Mouse (Mus musculus): Measurements from ENCODE around the gene Cyp4v3.
"Not testable (repeated sequence)": the region's sequence is repeated elsewhere in the genome, so short reads cannot be mapped to it uniquely, and the experiment has no call there.

The Cyp4v3 gene

DNA sequence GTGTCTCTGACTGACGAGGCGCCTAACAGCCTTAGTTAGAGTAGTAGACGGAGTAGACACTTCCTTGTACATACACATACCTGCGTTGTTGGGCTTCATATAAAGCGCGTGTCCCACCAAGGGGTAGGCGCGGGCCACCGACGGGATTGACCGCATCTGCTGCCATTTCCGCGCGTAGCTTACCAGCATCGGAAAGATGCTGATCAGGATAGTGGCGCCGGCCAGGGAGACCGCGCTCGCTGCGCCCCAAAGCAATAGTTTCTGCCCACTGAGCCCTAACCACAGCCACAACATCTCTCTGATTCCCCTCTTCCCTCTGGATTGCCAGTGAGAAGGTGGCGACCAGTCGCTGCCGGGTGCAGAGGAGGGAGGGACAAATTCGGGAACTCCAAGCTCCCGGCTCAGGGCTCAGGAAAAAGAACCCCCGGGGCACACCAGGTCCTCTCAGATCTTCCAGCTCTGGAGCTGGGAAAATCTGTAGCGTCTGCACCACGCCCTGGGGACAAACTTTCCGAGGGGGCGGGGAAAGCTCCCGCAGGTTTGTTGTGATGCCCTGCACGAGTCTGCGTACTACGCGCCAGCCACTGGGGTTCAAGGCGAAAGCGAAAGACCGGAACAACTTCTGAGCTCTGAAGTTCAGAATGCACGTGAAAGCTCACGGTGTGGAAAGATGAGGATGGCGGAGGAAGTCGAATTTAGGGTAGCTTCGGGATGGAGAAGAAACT lies at the start of gene Cyp4v3:
Gene Cyp4v3 (minus strand): TSS at position 532 of the 725 bp plus-strand sequence.
- DNase-seq (ENCODE audit: low spot score), result no peak

DNA sequence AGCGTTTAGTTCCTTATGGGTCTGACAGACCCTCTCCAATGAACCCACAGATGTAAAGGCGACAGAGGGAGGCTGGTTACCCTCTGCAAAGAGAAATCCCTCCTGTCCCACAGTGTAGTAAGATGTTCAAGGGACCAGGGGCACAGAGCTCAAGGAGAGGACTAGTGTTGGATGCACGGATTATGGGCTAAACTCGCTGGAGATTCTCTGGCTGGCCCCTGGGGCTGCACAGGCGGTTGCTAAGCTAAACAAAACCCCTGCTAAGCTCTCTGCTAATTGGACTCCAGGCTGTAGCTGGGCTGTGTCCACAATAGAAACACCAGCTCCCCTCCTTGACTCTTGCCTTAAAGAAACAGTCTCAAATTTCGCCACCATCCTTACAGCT lies 48.9 kb upstream of the Cyp4v3 start, which contains the start of gene Fam149a:
Gene Fam149a (minus strand): TSS at position 329 of the 385 bp plus-strand sequence.
- DNase-seq (ENCODE audit: low spot score), result no peak

DNA sequence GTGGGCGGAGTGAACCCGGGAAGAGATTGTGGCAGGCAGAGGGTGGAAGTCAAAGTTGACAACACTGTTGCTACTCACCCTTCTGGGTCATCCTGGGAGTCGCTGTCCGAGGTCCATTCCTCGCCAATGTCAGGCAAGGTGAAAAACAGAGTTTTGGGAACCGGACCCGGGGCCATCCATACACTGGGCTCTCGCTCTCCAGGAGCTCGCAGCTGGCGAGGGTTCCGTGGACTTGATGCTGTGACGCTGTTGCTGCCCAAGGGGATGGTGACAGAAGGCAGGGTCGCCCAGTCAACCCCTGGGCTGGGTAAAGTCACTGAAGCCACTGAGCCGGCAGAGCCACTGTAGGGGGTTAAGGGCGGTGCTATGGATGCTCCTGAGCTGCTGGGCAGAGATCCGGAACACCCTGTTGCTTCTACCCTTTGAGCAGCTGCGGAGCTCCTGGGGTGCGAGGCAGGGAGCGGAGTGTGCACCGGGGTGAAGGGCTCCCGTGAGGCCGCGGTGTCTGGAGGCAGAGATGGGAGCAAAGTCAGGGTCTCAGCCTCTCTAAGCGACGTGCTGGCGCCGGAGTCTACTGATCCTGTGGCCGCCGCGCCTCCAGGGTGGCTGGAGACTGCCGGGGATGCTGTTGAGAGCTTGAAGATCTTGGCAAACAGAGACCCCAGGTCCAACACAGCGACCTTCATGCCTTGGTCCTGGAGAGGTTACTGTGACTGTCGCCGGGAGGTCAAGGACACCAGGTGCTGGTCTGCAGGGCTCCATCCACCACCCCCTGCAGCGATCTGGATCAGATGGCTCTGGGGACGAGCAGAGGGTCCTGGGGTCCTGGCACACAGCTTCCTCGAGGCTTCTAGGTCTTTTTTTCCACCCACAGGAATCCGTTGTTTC lies 48.3 kb upstream of the Cyp4v3 start:
- no peak for DNase-seq (ENCODE audit: low spot score)

DNA sequence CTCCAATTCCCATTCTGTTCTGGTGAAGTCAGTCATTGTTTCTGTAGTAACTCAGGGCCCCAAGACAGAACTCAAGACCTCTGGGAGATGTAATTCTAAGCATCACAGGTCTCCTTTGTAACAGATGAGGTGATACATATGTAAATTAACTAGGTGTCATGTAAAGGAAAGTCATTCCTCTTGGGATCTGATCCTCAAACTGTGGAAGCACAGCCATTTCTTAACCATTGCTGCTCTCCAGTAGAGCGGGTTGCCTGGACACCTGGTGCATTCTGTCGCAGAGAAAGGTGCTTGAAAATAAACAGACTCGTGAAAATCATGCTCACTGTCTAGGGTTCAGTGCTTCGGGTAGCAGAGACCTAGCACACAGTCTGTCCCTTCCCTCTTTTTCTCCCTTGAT lies 47.6 kb upstream of the Cyp4v3 start:
- DNase-seq (ENCODE audit: low spot score), result no peak

DNA sequence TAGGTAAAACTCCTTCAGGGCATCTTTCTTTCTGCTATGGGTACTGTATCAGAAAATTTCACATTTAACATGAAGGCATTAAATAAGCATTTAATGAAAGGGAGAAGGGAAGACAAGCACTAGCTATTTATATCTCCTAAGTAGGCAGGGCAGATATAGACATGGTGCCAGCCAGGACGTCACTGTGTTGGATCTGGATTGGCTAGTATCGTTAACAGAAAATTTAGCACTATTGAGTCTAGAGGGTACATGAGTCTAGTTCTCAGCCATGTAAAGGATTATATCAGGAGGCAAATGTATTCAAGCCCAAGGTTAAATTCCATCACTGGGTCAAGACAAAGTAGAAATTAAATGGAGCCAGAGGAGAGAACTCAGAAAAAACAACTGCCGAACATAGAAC lies 41.1 kb upstream of the Cyp4v3 start:
- no peak for DNase-seq (ENCODE audit: low spot score)

DNA sequence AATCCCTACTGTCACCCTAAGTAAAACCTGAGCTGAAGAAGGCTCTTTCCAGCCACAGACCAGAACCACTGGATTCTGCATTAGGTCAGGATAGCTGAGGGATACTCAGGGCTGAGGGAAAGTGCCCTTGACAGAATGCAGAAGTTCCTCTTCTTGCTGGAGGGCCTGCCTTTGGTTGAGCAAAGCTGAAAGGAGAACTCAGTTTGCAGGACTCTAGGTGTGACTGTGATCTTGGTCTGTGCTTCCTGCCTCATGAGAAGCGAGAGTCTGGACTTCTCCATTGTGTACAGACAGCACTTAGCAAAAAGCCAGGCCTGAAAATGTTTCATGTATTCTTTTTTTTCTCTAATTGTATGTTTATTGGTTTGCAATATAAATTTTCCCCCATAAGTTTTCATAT lies 34.1 kb upstream of the Cyp4v3 start:
- no peak for DNase-seq (ENCODE audit: low spot score)

DNA sequence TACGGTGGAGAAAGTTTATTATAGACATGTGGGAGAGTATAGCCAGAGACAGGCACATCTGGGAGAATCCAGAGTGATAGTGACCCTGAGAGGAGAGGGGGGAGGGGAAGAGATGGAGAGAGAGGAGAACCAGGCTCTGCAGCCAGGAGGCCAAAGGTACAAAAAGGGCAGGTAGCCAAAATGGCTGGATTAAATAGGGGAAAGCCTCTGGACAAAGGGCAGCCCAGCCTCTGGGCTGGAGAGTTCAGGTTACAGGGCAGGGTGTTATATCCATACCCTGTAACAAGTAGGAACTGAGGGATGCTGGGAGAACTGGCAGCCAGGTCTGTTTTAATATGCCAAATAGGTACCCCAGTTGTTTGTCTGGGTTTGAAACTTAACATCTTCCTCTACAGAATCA lies 30.2 kb upstream of the Cyp4v3 start:
- DNase-seq (ENCODE audit: low spot score), result no peak

DNA sequence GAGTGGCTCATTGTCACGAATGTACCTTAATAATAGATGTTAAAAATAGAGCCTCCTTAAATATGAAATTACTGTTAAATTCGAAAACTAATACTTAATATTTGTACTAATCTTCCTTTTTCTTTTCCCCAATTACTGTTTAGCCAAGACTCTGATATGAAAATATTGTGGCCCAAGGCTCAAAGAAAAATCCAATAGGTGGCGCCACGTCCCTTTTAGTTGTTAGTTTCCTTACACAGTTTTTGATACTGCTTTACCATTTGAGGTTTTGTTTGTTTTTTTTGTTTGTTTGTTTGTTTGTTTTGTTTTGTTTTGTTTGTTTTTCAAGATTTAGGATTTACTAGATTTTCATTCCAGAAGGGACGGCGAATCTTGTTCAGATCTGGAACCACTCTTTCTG lies 29.3 kb upstream of the Cyp4v3 start:
- no peak for DNase-seq (ENCODE audit: low spot score)

DNA sequence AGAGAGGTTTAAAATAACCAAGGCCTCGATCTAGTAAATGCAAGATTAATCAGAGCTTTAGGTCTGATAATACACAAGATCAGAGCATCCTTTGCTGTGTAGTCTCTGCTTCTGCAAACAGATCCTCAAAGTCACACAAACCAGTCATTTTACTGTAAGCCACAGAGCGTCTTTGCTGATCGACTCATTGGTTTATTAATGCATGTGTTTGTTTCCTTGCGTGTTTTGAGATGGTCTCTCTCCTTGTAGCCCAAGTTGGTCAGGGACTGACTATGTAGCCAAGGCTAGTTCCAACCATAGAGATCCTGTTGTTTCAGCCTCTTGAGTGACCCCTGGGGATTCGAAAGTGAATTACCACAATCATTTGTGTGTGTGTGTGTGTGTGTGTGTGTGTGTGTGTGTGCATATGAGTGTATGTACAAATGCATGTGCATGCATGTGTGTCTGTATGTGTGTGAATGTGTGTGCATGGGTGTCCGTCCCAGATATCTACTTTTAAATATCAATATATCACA lies 26.1 kb upstream of the Cyp4v3 start:
- no peak for DNase-seq (ENCODE audit: low spot score)

DNA sequence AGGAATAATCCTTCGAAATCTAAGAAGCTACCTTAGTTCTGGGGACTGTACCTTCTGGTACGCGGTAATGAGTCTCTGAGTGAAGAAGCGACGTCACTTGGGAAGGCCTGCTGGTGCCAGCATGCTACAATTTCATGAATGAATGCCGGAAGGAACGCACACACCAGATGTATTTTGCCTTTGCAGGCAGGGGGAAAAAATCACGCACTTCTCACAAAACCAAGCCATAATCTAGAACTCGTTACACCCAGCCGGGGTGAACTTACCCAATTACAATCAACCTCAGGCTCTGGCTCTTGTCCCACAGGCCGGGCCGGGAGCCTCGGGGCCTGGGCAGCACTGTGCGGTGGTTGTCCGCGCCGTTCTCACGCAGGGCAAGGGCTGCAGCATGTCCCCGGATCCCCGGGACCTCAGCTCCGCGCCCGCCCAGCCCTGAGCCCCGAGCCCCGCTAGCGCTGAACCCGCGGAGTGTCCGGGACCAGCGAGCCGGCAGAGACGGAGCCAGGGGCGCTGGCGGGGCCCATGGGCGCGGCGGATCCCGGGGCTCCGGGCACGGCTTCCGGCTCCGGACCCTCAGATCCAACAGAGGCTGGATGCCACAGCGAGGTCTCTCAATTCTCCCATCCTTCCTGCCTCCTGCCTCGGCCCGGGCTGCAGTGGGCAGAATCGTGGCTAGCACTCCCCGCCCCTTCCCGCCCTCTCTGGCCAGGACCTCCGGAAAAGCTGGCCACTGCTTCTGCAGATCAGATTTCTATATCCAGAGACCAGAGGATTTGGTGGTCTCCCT lies 25.3 kb upstream of the Cyp4v3 start:
- no peak for DNase-seq (ENCODE audit: low spot score)

DNA sequence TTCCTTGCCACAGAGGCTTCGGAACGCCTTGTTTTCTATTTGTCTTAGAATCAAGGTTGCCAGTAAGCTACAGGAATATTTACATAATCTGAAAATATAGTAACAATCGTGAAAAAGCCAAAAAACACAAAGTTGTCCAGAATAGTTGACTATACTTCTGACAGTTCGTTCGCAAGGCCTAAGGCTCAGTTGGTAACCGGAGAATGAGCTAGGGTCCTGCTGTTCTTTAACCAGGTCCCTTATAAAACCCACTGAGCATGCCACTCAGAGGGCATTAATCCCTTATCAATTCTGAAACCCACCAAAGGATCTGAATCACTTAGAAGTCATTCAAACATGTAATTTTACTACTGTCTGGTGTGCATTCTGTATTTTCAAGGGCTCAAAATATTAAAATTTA lies 22.8 kb upstream of the Cyp4v3 start:
- DNase-seq (ENCODE audit: low spot score), result no peak

DNA sequence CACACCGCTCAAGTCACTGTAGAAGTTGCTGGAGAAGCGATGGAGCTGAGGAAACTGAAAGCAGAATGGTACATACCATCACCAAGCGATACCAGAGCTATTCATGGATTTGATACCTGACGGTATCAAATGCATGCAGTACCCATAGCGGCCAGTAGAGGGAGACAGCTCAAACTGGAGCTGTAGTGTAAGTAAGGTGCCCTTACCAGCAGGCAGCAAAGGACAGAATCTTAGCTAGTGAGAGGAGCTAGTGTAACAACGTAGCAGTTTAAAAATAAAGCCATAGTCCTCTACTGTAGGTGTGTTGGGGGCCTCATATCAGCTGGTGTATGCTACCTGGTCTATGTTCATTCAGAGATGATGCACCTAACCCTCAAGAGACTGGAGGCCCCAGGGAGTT lies 12.0 kb upstream of the Cyp4v3 start:
- DNase-seq (ENCODE audit: low spot score), result no peak

DNA sequence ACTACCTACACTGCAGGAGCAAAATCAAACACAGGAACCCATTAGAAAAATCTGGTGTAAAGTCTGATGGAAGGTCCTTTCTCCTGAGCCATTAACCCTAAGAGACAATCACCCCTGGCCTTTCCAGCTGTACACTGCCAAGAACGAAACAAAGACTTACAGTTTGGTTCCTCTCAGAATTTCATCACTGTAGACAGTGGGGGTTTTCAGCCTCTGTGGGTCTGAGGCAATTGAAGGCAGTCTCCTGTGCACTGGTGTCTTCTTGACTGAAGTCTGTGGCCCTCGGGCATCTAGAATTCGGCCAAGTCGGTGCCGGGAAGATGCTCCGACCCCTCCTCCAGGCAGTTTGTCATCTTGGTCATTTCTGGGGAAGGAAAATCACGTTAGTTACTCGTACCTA lies 11.3 kb upstream of the Cyp4v3 start:
- DNase-seq (ENCODE audit: low spot score), result no peak

DNA sequence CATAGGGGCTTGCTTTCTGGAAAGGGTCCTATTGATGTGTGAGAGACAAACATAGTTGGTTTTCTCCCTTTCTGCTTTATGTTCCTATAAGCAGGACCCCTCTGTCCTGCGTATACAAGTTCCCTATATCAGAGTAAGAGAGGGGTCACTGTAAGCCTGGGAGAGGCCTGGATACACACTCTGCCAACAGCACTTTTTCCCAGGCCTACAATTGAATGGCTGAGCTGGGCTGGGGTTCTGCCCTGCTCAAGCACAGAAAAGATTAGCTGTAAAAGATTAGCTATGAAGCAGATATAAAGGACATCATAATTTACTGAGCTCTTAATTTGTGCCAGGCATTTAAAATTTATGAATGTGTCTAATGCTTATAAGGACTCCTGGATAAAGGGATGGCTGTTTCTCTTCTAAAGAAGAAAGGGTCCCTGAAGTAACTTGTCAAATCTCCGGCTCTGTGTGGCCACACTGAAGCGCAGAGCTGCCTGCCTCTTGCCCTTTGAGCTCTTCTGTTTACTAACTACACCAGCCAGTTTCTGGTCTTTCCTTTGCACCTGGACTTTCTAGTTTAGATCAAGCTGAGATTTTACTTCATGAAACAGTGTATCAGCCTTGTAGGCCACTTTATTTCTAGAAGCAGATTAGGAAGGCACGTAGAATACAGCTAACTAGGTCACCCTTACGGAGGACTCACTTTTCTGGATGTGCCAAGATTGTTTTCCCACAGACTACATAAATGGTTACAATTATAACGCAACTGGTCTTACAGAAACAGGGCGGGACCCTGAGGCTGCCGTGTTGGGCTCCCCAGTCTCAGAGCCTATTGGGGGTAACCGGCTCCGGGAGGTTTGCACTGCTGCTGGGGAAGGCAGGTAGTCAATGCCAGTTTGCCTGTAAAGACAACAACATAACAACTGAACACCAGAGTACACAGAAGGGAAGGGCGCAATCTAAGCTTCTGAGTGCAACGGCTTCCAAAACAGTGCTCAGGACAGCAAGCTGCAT lies 8.9 kb upstream of the Cyp4v3 start:
- no peak for DNase-seq (ENCODE audit: low spot score)

DNA sequence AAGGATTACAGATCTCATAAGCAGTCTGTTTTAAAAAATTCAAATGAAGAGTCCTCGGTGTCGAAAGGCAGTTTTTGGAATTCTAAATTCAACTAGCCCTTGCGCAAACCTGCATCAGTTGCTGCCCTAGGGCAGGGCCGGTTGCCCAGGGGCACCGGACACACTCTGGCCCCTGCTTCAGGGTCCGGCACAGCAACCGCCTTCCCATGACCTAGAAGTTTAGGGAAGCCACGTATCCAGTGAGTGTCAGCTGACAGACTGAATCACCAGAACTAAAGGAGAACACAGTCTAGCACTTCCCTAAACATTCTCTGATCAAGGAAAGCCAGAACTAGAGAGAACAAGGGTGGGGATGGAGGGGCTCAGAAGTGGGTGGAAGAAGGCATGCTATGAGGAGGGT lies 477 bp upstream of the Cyp4v3 start:
- DNase-seq (ENCODE audit: low spot score), result no peak

DNA sequence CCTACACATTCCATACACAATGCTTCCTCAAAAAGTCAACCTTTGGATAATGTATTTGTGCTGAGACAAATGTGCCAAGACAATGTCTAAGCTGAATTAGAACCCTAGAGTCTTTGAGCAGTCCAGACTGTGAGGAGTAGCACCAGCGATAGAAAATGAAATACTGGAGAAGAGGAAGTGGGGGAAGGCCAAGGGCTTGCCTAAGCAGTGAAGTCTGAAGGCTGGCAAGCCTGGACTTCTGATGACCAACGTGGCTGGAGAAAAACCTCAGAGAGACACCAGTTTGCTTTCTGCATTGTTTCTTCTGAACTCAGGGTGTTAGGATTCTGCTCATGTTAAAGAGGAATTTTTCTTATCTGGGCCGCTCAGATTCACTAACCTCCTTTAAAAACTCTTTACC lies 2.2 kb downstream of the Cyp4v3 start:
- DNase-seq (ENCODE audit: low spot score), result no peak

DNA sequence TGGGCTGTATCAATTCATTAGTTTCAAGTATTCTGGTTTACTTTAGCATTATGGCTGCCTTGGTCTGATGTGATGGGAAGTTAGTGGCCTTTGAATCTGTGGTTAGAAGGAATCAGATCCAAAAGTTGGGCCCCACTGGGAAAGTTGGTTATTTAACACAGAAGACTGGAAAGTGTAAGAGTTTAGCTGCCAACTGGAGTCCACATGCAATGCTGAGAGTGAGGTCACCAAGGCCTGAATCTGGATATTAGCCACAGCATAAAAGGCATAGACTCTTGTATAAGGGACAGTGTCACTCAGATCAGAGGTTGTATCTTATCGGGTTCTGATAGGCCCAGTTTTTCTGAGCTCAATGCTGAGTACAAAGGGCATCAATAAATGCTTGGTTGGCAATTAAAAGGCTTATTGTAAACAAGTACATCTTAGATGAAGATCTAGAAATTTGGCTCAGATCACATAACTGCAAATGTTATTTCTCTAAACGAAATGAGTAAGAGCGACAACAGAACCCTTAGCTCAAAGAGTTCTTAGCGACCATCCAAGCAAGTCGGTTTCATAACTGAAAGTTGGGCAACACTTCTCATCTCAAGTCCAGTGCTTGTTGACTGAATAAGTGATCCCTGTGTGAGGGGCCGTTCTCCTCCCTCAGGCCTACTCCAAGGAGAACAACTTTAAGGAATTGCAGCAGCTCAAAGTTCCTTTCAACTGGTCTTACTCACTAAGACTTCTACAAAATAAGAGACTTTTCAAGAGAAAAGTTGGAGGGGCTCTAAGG lies 3.6 kb downstream of the Cyp4v3 start:
- DNase-seq (ENCODE audit: low spot score), result no peak

DNA sequence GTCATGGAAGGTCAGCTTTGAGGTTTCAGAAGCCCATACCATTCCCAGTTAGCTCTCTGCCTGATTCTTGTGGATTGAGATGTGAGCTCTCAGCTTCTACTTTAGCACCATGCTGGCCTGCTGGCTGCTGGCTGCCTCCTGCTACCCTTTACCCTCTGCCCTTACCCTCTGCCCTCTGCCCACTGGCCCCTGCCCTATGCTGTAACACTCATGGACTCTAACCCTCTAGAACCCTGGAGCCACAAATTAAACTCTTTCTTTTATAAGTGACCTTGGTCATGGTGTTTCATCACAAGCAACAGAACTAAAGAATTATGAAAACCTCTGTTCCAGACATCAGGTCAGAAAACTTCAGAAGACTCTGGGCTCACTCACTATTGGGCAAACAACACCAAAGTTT lies 5.9 kb downstream of the Cyp4v3 start:
- DNase-seq (ENCODE audit: low spot score), result not testable (repeated sequence)

DNA sequence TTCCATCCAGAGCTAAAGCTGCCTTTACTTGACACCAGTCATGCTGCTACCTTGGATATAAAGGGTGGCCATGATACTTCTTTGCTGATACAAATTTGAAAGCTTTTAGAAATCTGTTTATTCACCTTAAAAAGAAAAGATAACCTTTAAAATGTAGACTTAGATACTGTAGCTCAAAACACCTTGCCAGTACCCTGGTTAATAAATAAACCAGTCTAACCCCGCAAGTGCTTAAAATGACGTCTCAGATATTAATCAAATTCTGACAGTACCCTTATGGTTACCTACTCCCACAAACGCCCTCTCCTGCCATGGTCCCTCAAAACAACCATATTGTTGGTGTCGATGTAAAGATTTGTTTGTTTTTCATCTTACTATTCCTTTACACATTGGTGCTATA lies 8.9 kb downstream of the Cyp4v3 start:
- DNase-seq (ENCODE audit: low spot score), result no peak

DNA sequence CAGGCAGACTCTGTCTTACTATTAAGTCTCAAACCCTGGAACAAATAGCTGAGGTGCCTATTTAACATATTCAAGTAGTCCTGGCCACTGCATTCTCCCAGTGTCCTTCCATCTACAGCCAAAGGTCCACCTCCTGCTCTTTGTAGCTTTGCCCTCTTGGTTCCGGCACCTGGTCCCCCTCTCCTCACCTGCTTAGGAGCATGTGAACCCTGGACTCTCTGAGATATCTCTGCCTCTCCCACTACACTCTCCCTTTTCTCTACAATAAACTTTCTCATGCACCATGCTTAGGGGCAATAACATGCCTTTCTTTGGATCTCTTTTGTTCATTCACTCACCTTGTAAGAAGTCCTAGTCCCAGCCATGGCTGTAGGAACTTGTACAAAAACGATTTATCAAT lies 11.7 kb downstream of the Cyp4v3 start:
- no peak for DNase-seq (ENCODE audit: low spot score)

All from urinary bladder, postnatal 10 days (tissue).